Mouse (Mus musculus): ENCODE results near the gene Cyb5b. TPM values are rescaled to one million over a fixed set of nuclear protein-coding genes. Genes with fewer than 3 reads are reported as not detected.

Cyb5b gene
- polyA plus RNA-seq, 1 experiment = 106 TPM

- TF ChIP-seq CTCF (IDR thresholded peaks at IDR 0.05; ENCODE audit: extremely low read depth, insufficient read depth, low read length) (no peak), POLR2A (IDR thresholded peaks at IDR 0.05; ENCODE audit: extremely low read depth, insufficient read depth, low read length) (no peak)
- Histone ChIP-seq H3K27ac (ENCODE audit: insufficient read depth, low read length) (no peak overlapping the region), H3K4me1 (ENCODE audit: control insufficient read depth, insufficient read depth, low read length) (peaks cover 5% of the 10 kb centered on the region), H3K4me3 (ENCODE audit: insufficient read depth, low read length) (no peak overlapping the region)
Measured at GRCm38 (mm10) chr8:107114150-107115007, 36.1 kb upstream of the Cyb5b start.

- Histone ChIP-seq H3K27ac (ENCODE audit: insufficient read depth, low read length) (no peak overlapping the region), H3K4me1 (ENCODE audit: control insufficient read depth, insufficient read depth, low read length) (peaks cover 5% of the 10 kb centered on the region)
- TF ChIP-seq CTCF (IDR thresholded peaks at IDR 0.05; ENCODE audit: extremely low read depth, insufficient read depth, low read length) = no peak
- TF ChIP-seq POLR2A (IDR thresholded peaks at IDR 0.05; ENCODE audit: extremely low read depth, insufficient read depth, low read length) = no peak
Measured at GRCm38 (mm10) chr8:107115008-107115320, 35.5 kb upstream of the Cyb5b start.

GRCm38 (mm10) chr8:107116023-107116422 lies 34.4 kb upstream of the Cyb5b start:
- H3K4me1 ChIP-seq (ENCODE audit: control insufficient read depth, insufficient read depth, low read length) = peaks cover 5% of the 10 kb centered on the region
- H3K4me3 ChIP-seq (ENCODE audit: insufficient read depth, low read length) = no peak overlapping the region
- peak; percentile 73 for TF ChIP-seq CTCF (IDR thresholded peaks at IDR 0.05; ENCODE audit: extremely low read depth, insufficient read depth, low read length)
- TF ChIP-seq POLR2A (IDR thresholded peaks at IDR 0.05; ENCODE audit: extremely low read depth, insufficient read depth, low read length) = no peak
- H3K27ac ChIP-seq (ENCODE audit: insufficient read depth, low read length) = no peak overlapping the region

More at GRCm38 (mm10) chr8:107115008-107115320, 35.5 kb upstream of the Cyb5b start:
- no peak overlapping the region for H3K4me3 ChIP-seq (ENCODE audit: insufficient read depth, low read length)

GRCm38 (mm10) chr8:107117019-107117418 lies 33.4 kb upstream of the Cyb5b start:
- TF ChIP-seq POLR2A (IDR thresholded peaks at IDR 0.05; ENCODE audit: extremely low read depth, insufficient read depth, low read length) (no peak), CTCF (IDR thresholded peaks at IDR 0.05; ENCODE audit: extremely low read depth, insufficient read depth, low read length) (no peak)
- Histone ChIP-seq H3K4me1 (ENCODE audit: control insufficient read depth, insufficient read depth, low read length) (peaks cover 5% of the 10 kb centered on the region), H3K27ac (ENCODE audit: insufficient read depth, low read length) (no peak overlapping the region), H3K4me3 (ENCODE audit: insufficient read depth, low read length) (no peak overlapping the region)

- Histone ChIP-seq H3K27ac (ENCODE audit: insufficient read depth, low read length) (no peak overlapping the region), H3K4me1 (ENCODE audit: control insufficient read depth, insufficient read depth, low read length) (peaks cover 2% of the 10 kb centered on the region; the same call in 1 of the 2 replicates), H3K4me3 (ENCODE audit: insufficient read depth, low read length) (no peak overlapping the region)
- no peak for TF ChIP-seq CTCF (IDR thresholded peaks at IDR 0.05; ENCODE audit: extremely low read depth, insufficient read depth, low read length)
- TF ChIP-seq POLR2A (IDR thresholded peaks at IDR 0.05; ENCODE audit: extremely low read depth, insufficient read depth, low read length) = no peak
Measured at GRCm38 (mm10) chr8:107118803-107119233, 31.6 kb upstream of the Cyb5b start.

GRCm38 (mm10) chr8:107119412-107119811 lies 31.0 kb upstream of the Cyb5b start:
- Histone ChIP-seq H3K4me3 (ENCODE audit: insufficient read depth, low read length) (no peak overlapping the region), H3K4me1 (ENCODE audit: control insufficient read depth, insufficient read depth, low read length) (peaks cover 2% of the 10 kb centered on the region; the same call in 1 of the 2 replicates), H3K27ac (ENCODE audit: insufficient read depth, low read length) (no peak overlapping the region)
- TF ChIP-seq CTCF (IDR thresholded peaks at IDR 0.05; ENCODE audit: extremely low read depth, insufficient read depth, low read length) = no peak
- no peak for TF ChIP-seq POLR2A (IDR thresholded peaks at IDR 0.05; ENCODE audit: extremely low read depth, insufficient read depth, low read length)

- Histone ChIP-seq H3K4me1 (ENCODE audit: control insufficient read depth, insufficient read depth, low read length) (no peaks in the 10 kb centered on the region), H3K4me3 (ENCODE audit: insufficient read depth, low read length) (no peak overlapping the region), H3K27ac (ENCODE audit: insufficient read depth, low read length) (no peak overlapping the region)
- TF ChIP-seq CTCF (IDR thresholded peaks at IDR 0.05; ENCODE audit: extremely low read depth, insufficient read depth, low read length) (no peak), POLR2A (IDR thresholded peaks at IDR 0.05; ENCODE audit: extremely low read depth, insufficient read depth, low read length) (no peak)
Measured at GRCm38 (mm10) chr8:107120806-107121205, 29.6 kb upstream of the Cyb5b start.

GRCm38 (mm10) chr8:107121681-107122291 lies 28.7 kb upstream of the Cyb5b start:
- H3K4me3 ChIP-seq (ENCODE audit: insufficient read depth, low read length) = no peak overlapping the region
- no peak overlapping the region for H3K27ac ChIP-seq (ENCODE audit: insufficient read depth, low read length)
- TF ChIP-seq POLR2A (IDR thresholded peaks at IDR 0.05; ENCODE audit: extremely low read depth, insufficient read depth, low read length) (no peak), CTCF (IDR thresholded peaks at IDR 0.05; ENCODE audit: extremely low read depth, insufficient read depth, low read length) (no peak)
- no peaks in the 10 kb centered on the region for H3K4me1 ChIP-seq (ENCODE audit: control insufficient read depth, insufficient read depth, low read length)

- Histone ChIP-seq H3K4me3 (ENCODE audit: insufficient read depth, low read length) (no peak overlapping the region), H3K4me1 (ENCODE audit: control insufficient read depth, insufficient read depth, low read length) (no peaks in the 10 kb centered on the region), H3K27ac (ENCODE audit: insufficient read depth, low read length) (peak overlapping the region; percentile 44; the same call in 1 of the 2 replicates)
- no peak for TF ChIP-seq CTCF (IDR thresholded peaks at IDR 0.05; ENCODE audit: extremely low read depth, insufficient read depth, low read length)
- TF ChIP-seq POLR2A (IDR thresholded peaks at IDR 0.05; ENCODE audit: extremely low read depth, insufficient read depth, low read length) = no peak
Measured at GRCm38 (mm10) chr8:107123063-107123614, 27.3 kb upstream of the Cyb5b start.
